Mouse (Mus musculus) CH12.LX (cell line): Measurements from ENCODE around the gene Clcn6. TPM values are rescaled to one million over a fixed set of nuclear protein-coding genes. Genes with fewer than 3 reads are reported as not detected.

Experiments used
- DNase-seq: peaks from one replicate; pipeline ENCODE4 v3.0.0-alpha.2; 2013; ENCODE audit errors: extremely low read depth
- H3K27ac ChIP-seq: 2 replicates; pipeline ENCODE4 v1.5.1; 2012; ENCODE audit warnings: low read depth, mild to moderate bottlenecking, control low read depth, moderate library complexity; ENCODE audit not compliant: insufficient read depth
- H3K27me3 ChIP-seq: replicated peaks from 2 replicates; pipeline ENCODE3; 2012; ENCODE audit warnings: inconsistent platforms
- H3K36me3 ChIP-seq, 2 experiments: replicated peaks in 1 of 2; 2 replicates each; pipeline versions ENCODE3 to v1.6.1; 2012; ENCODE audit warnings: inconsistent platforms in 1 of 2, low read length in 1 of 2, mild to moderate bottlenecking in 1 of 2, mixed read lengths in 1 of 2, moderate library complexity in 1 of 2; ENCODE audit not compliant: control insufficient read depth in 1 of 2, insufficient read depth in 1 of 2
- H3K4me1 ChIP-seq, 2 experiments: 2 replicates each; pipeline ENCODE4 v1.6.1; 2012; ENCODE audit warnings: inconsistent platforms in 1 of 2, moderate library complexity in 1 of 2; ENCODE audit not compliant: insufficient read depth in 2 of 2, control insufficient read depth in 1 of 2
- H3K4me2 ChIP-seq: 2 replicates; pipeline ENCODE4 v1.6.1; 2012; ENCODE audit warnings: low read depth, mild to moderate bottlenecking, control low read depth; ENCODE audit not compliant: poor library complexity, insufficient read depth, severe bottlenecking
- H3K4me3 ChIP-seq, 3 experiments: fragments of 150-350 bp in 1 of 3; sonication (generic) in 1 of 3; replicated peaks in 1 of 3; 2 replicates each; pipeline versions ENCODE3 to v1.5.1; 2011 to 2012; ENCODE audit warnings: low read depth in 2 of 3, low read length in 2 of 3, mild to moderate bottlenecking in 2 of 3, moderate library complexity in 2 of 3, control low read depth in 1 of 3, improper control_type of control experiment in 1 of 3, inconsistent platforms in 1 of 3, mixed read lengths in 1 of 3; ENCODE audit not compliant: poor library complexity in 1 of 3
- H3K79me2 ChIP-seq: replicated peaks from 2 replicates; pipeline ENCODE4 v1.6.1; 2012; ENCODE audit warnings: mild to moderate bottlenecking, moderate library complexity; ENCODE audit not compliant: control insufficient read depth, poor library complexity, insufficient read depth, severe bottlenecking; ENCODE audit errors: extremely low read depth
- H3K9ac ChIP-seq: 2 replicates; pipeline ENCODE4 v1.6.1; 2012; ENCODE audit warnings: low read depth, mild to moderate bottlenecking, control low read depth, moderate library complexity; ENCODE audit not compliant: insufficient read depth
- H3K9me3 ChIP-seq: replicated peaks from 2 replicates; pipeline ENCODE3; 2012; ENCODE audit warnings: low read length, inconsistent platforms, mixed read lengths
- BHLHE40 ChIP-seq: IDR thresholded peaks from 2 replicates; pipeline ENCODE4 v1.6.1; 2011; ENCODE audit warnings: mild to moderate bottlenecking, low read depth, low read length, improper control_type of control experiment
- CHD1 ChIP-seq: IDR thresholded peaks from 2 replicates; pipeline ENCODE4 v1.6.1; 2012; ENCODE audit warnings: low read depth, low read length, improper control_type of control experiment, inconsistent platforms
- CHD2 ChIP-seq: IDR thresholded peaks from 2 replicates; pipeline ENCODE4 v1.6.1; 2011; ENCODE audit warnings: low read length, improper control_type of control experiment
- CTCF ChIP-seq, 2 experiments: IDR thresholded peaks in 1 of 2; conservative IDR thresholded peaks in 1 of 2; 2 replicates each; pipeline ENCODE4 v1.5.1; 2011 to 2012; ENCODE audit warnings: low read depth in 2 of 2, low read length in 2 of 2, improper control_type of control experiment in 1 of 2, inconsistent platforms in 1 of 2, mild to moderate bottlenecking in 1 of 2, moderate library complexity in 1 of 2
- E2F4 ChIP-seq: IDR thresholded peaks from 2 replicates; pipeline ENCODE4 v1.6.1; 2011; ENCODE audit warnings: low read depth, low read length, improper control_type of control experiment; ENCODE audit not compliant: insufficient replicate concordance
- ELF1 ChIP-seq: IDR thresholded peaks from 2 replicates; pipeline ENCODE4 v1.6.1; 2014; ENCODE audit warnings: low read depth, mild to moderate bottlenecking, inconsistent platforms, low read length, improper control_type of control experiment
- EP300 ChIP-seq: IDR thresholded peaks from 2 replicates; pipeline ENCODE4 v1.6.1; 2011; ENCODE audit warnings: low read length, improper control_type of control experiment
- ETS1 ChIP-seq: conservative IDR thresholded peaks from 2 replicates; pipeline ENCODE4 v1.6.1; 2012; ENCODE audit warnings: low read depth, mild to moderate bottlenecking, inconsistent platforms, low read length, improper control_type of control experiment, moderate library complexity
- GABPA ChIP-seq: IDR thresholded peaks from 2 replicates; pipeline ENCODE4 v1.6.1; 2012; ENCODE audit warnings: low read depth, low read length, improper control_type of control experiment, inconsistent platforms; ENCODE audit not compliant: insufficient replicate concordance
- HCFC1 ChIP-seq: IDR thresholded peaks from 2 replicates; pipeline ENCODE4 v1.6.1; 2012; ENCODE audit warnings: low read depth, mild to moderate bottlenecking, inconsistent platforms, low read length, improper control_type of control experiment
- IRF4 ChIP-seq: IDR thresholded peaks from 2 replicates; pipeline ENCODE4 v1.6.1; 2014; ENCODE audit warnings: low read depth, mild to moderate bottlenecking, inconsistent platforms, low read length, improper control_type of control experiment
- JUN ChIP-seq: IDR thresholded peaks from 2 replicates; pipeline ENCODE4 v1.6.1; 2011; ENCODE audit warnings: low read depth, mild to moderate bottlenecking, low read length, improper control_type of control experiment, moderate library complexity; ENCODE audit not compliant: insufficient read depth
- JUND ChIP-seq: conservative IDR thresholded peaks from 2 replicates; pipeline ENCODE4 v1.6.1; 2011; ENCODE audit warnings: low read depth, low read length, improper control_type of control experiment
- KAT2A ChIP-seq: IDR thresholded peaks from 2 replicates; pipeline ENCODE4 v1.6.1; 2012; ENCODE audit warnings: low read length, improper control_type of control experiment, inconsistent platforms; ENCODE audit not compliant: insufficient replicate concordance
- MAFK ChIP-seq: IDR thresholded peaks from 2 replicates; pipeline ENCODE4 v1.6.1; 2011; ENCODE audit warnings: low read length, improper control_type of control experiment; ENCODE audit not compliant: insufficient replicate concordance
- MAX ChIP-seq: IDR thresholded peaks from 2 replicates; pipeline ENCODE4 v1.6.1; 2011; ENCODE audit warnings: low read length, improper control_type of control experiment
- MAZ ChIP-seq: IDR thresholded peaks from 2 replicates; pipeline ENCODE4 v1.6.1; 2012; ENCODE audit warnings: low read depth, mild to moderate bottlenecking, inconsistent platforms, low read length, improper control_type of control experiment, moderate library complexity
- MEF2A ChIP-seq: IDR thresholded peaks from 2 replicates; pipeline ENCODE4 v1.6.1; 2014; ENCODE audit warnings: low read depth, mild to moderate bottlenecking, inconsistent platforms, low read length, improper control_type of control experiment, borderline replicate concordance
- MXI1 ChIP-seq: IDR thresholded peaks from 2 replicates; pipeline ENCODE4 v1.6.1; 2011; ENCODE audit warnings: mild to moderate bottlenecking, low read depth, low read length, improper control_type of control experiment
- MYC ChIP-seq: IDR thresholded peaks from 2 replicates; pipeline ENCODE4 v1.6.1; 2011; ENCODE audit warnings: low read depth, mild to moderate bottlenecking, improper control_type of control experiment, low read length
- NELFE ChIP-seq: IDR thresholded peaks from 2 replicates; pipeline ENCODE4 v1.6.1; 2011; ENCODE audit warnings: low read depth, low read length, improper control_type of control experiment
- NRF1 ChIP-seq: IDR thresholded peaks from 2 replicates; pipeline ENCODE4 v1.6.1; 2014; ENCODE audit warnings: low read depth, mild to moderate bottlenecking, inconsistent platforms, low read length, improper control_type of control experiment, moderate library complexity
- PAX5 ChIP-seq: IDR thresholded peaks from 2 replicates; pipeline ENCODE4 v1.6.1; 2012; ENCODE audit warnings: low read length, inconsistent platforms, mixed read lengths
- POLR2A ChIP-seq: IDR thresholded peaks from 2 replicates; pipeline ENCODE4 v1.6.1; 2011; ENCODE audit warnings: low read depth, mild to moderate bottlenecking, improper control_type of control experiment, low read length
- POLR2AphosphoS2 ChIP-seq: IDR thresholded peaks from 2 replicates; pipeline ENCODE4 v1.6.1; 2011; ENCODE audit warnings: low read depth, low read length, improper control_type of control experiment
- RAD21 ChIP-seq: IDR thresholded peaks from 2 replicates; pipeline ENCODE4 v1.6.1; 2011; ENCODE audit warnings: low read depth, mild to moderate bottlenecking, low read length, improper control_type of control experiment, moderate library complexity
- RCOR1 ChIP-seq: conservative IDR thresholded peaks from 2 replicates; pipeline ENCODE4 v1.6.1; 2012; ENCODE audit warnings: low read depth, mild to moderate bottlenecking, inconsistent platforms, low read length, improper control_type of control experiment
- SIN3A ChIP-seq: IDR thresholded peaks from 2 replicates; pipeline ENCODE4 v1.6.1; 2012; ENCODE audit warnings: low read length, improper control_type of control experiment, inconsistent platforms
- SMC3 ChIP-seq: IDR thresholded peaks from 2 replicates; pipeline ENCODE4 v1.6.1; 2011; ENCODE audit warnings: low read depth, low read length, improper control_type of control experiment
- TBP ChIP-seq: conservative IDR thresholded peaks from 2 replicates; pipeline ENCODE4 v1.6.1; 2011; ENCODE audit warnings: low read depth, low read length, improper control_type of control experiment
- TCF12 ChIP-seq: IDR thresholded peaks from 2 replicates; pipeline ENCODE4 v1.6.1; 2014; ENCODE audit warnings: low read depth, mild to moderate bottlenecking, inconsistent platforms, low read length, improper control_type of control experiment
- UBTF ChIP-seq: IDR thresholded peaks from 2 replicates; pipeline ENCODE4 v1.6.1; 2012; ENCODE audit warnings: low read depth, mild to moderate bottlenecking, inconsistent platforms, low read length, improper control_type of control experiment, moderate library complexity
- USF1 ChIP-seq: IDR thresholded peaks from 2 replicates; pipeline ENCODE4 v1.6.1; 2014; ENCODE audit warnings: low read depth, mild to moderate bottlenecking, inconsistent platforms, low read length, improper control_type of control experiment
- USF2 ChIP-seq: conservative IDR thresholded peaks from 2 replicates; pipeline ENCODE4 v1.6.1; 2011; ENCODE audit warnings: low read depth, low read length, improper control_type of control experiment
- ZC3H11A ChIP-seq: IDR thresholded peaks from 2 replicates; pipeline ENCODE4 v1.6.1; 2012; ENCODE audit warnings: low read depth, mild to moderate bottlenecking, inconsistent platforms, low read length, improper control_type of control experiment
- ZKSCAN1 ChIP-seq: IDR thresholded peaks from 2 replicates; pipeline ENCODE4 v1.6.1; 2012; ENCODE audit warnings: low read depth, inconsistent platforms, low read length, improper control_type of control experiment, borderline replicate concordance
- ZMIZ1 ChIP-seq: IDR thresholded peaks from 2 replicates; pipeline ENCODE4 v1.6.1; 2012; ENCODE audit warnings: low read depth, mild to moderate bottlenecking, inconsistent platforms, low read length, improper control_type of control experiment
- ZNF384 ChIP-seq: IDR thresholded peaks from 2 replicates; pipeline ENCODE4 v1.6.1; 2012; ENCODE audit warnings: low read depth, low read length, improper control_type of control experiment, inconsistent platforms
- dilution Hi-C: fragments of 300-500 bp; cut with MboI; formaldehyde crosslinking; loops from 2 replicates; pipeline ENCODE4 v1.14.3; 2020; ENCODE audit warnings: low sequenced_read_pairs; ENCODE audit not compliant: extremely low pct_unique_long_range_greater_than_20kb, extremely low pct_ligation_motif_present
- in situ Hi-C: fragments of 300-500 bp; cut with MboI; formaldehyde crosslinking; loops from 3 replicates; pipeline ENCODE4 v1.14.3; 2019; ENCODE audit warnings: low sequenced_read_pairs, low pct_ligation_motif_present, low pct_unique_long_range_greater_than_20kb, mixed read lengths
- polyA plus RNA-seq: library from polyadenylated mRNA; unstranded; fragments of >175 nt; gene quantifications from 2 replicates; pipeline ENCODE4 v1.2.1, GENCODE M21; 2012; ENCODE audit warnings: low read depth; ENCODE audit not compliant: insufficient read length
- total RNA-seq, 2 experiments: library from RNA; depleted of rRNA; stranded (reverse); fragments of 300-350 nt in 1 of 2; fragments of >200 nt in 1 of 2; gene quantifications; 2 replicates each; pipeline ENCODE4 v1.2.3; 2012 to 2014

The Clcn6 gene
- total and polyA plus RNA-seq, 3 experiments, result 4.8 to 10.6 (median 5.7) TPM

- TF ChIP-seq USF1 (no peak), RCOR1 (peak; percentile 71; the same call in 1 of the 2 replicates), PAX5 (no peak), ZC3H11A (no peak), HCFC1 (peak; percentile 40; the same call in 1 of the 2 replicates), CHD2 (peak; percentile 40; the same call in 1 of the 2 replicates), CTCF (conservative IDR thresholded peaks at IDR 0.05 in 1 of 2, IDR thresholded peaks at IDR 0.05 in 1 of 2; ENCODE audit: low read depth in 2 of 2, low read length in 2 of 2) (no peak), GABPA (no peak), NELFE (peak; percentile 46; the same call in 1 of the 2 replicates), NRF1 (no peak), ZKSCAN1 (no peak), E2F4 (no peak), IRF4 (peak; percentile 92), KAT2A (no peak), MAFK (0 out of 2 replicates have a peak, but pooled peaks have one; percentile 33), JUN (peak; percentile 26; the same call in 1 of the 2 replicates), MEF2A (peak; percentile 52; the same call in 1 of the 2 replicates), TCF12 (peak; percentile 82), MXI1 (peak; percentile 49; the same call in 1 of the 2 replicates), MAX (no peak), ETS1 (peak; percentile 97), CHD1 (peak; percentile 66; the same call in 1 of the 2 replicates), ZNF384 (peak; percentile 85), RAD21 (no peak), ZMIZ1 (no peak), UBTF (0 out of 2 replicates have a peak, but pooled peaks have one; percentile 73), MYC (0 out of 2 replicates have a peak, but pooled peaks have one; percentile 47), SIN3A (peak; percentile 79), EP300 (peak; percentile 74), SMC3 (no peak), POLR2AphosphoS2 (no peak), BHLHE40 (no peak; the same call in 1 of the 2 replicates), TBP (peak; percentile 78), USF2 (no peak), ELF1 (peak; percentile 42; the same call in 1 of the 2 replicates), MAZ (peak; percentile 87), POLR2A (peak; percentile 36; the same call in 1 of the 2 replicates), JUND (peak; percentile 46; the same call in 1 of the 2 replicates)
- Histone ChIP-seq H3K9me3 (no peaks in the 10 kb centered on the region), H3K27me3 (peaks cover 1% of the 10 kb centered on the region), H3K4me1 (peaks cover 26 to 48% of the 10 kb centered on the region in 2 experiments), H3K79me2 (no peaks in the 10 kb centered on the region), H3K27ac (peak overlapping the region; percentile 61), H3K9ac (peak overlapping the region; percentile 68), H3K4me2 (peak overlapping the region; percentile 88), H3K4me3 (peak overlapping the region; percentile 43 to 65 (median 46)), H3K36me3 (peaks cover 2 to 4% of the 10 kb centered on the region in 2 experiments)
- in situ Hi-C loops, result no loop called here
- peak; percentile 46 for DNase-seq
- dilution Hi-C loops, result no loop called here
Measured at GRCm38 (mm10) chr4:148069602-148070218, 31.1 kb upstream of the Clcn6 start.
